Mouse (Mus musculus) midbrain, embryonic 12.5 days (tissue): ENCODE measurements around the gene Tbc1d10c. TPM values are rescaled to one million over a fixed set of nuclear protein-coding genes. Genes with fewer than 3 reads are reported as not detected.

Experiments
- ATAC-seq: fragments of 200-750 bp; cut with Nextera tagmentation; 2 replicates; pipeline ENCODE4 v1.8.0; 2017; ENCODE audit warnings: low read depth, moderate TSS enrichment, moderate library complexity; ENCODE audit not compliant: low FRiP score
- H3K27ac ChIP-seq: fragments of 300-500 bp; sonication (generic); replicated peaks from 2 replicates; pipeline ENCODE4 v1.5.1; 2016; ENCODE audit warnings: mild to moderate bottlenecking
- H3K27me3 ChIP-seq: fragments of 300-500 bp; sonication (generic); 2 replicates; pipeline ENCODE4 v1.6.1; 2016; ENCODE audit warnings: mild to moderate bottlenecking
- H3K36me3 ChIP-seq: fragments of 300-500 bp; sonication (generic); 2 replicates; pipeline ENCODE4 v1.6.1; 2016
- H3K4me1 ChIP-seq: fragments of 300-500 bp; sonication (generic); 2 replicates; pipeline ENCODE4 v1.6.1; 2016
- H3K4me2 ChIP-seq: fragments of 300-500 bp; sonication (generic); replicated peaks from 2 replicates; pipeline ENCODE4 v1.6.1; 2016; ENCODE audit warnings: mild to moderate bottlenecking, moderate library complexity
- H3K4me3 ChIP-seq: fragments of 300-500 bp; sonication (generic); 2 replicates; pipeline ENCODE4 v1.5.1; 2016; ENCODE audit warnings: mild to moderate bottlenecking
- H3K9ac ChIP-seq: fragments of 300-500 bp; sonication (generic); replicated peaks from 2 replicates; pipeline ENCODE4 v1.6.1; 2016; ENCODE audit warnings: mild to moderate bottlenecking, moderate library complexity
- H3K9me3 ChIP-seq: fragments of 300-500 bp; sonication (generic); 2 replicates; pipeline ENCODE4 v1.6.1; 2016; ENCODE audit warnings: mild to moderate bottlenecking
- WGBS: fragments of 180-500 bp; shearing (Covaris S2); methylation state at CpG from one replicate; pipeline ENCODE4 v1.1.7; 2016; 5-methylcytosine and 5-hydroxymethylcytosine counted together
- polyA plus RNA-seq: library from polyadenylated mRNA; unstranded; fragments of >200 nt; fragmentation: Nextera tagmentation; extraction: Ambion mirVana; gene quantifications from 2 replicates; pipeline ENCODE4 v1.2.1, GENCODE M21; 2016

Tbc1d10c gene
- polyA plus RNA-seq, 1 experiment from 2014 or later: 0.73 TPM

GRCm38 (mm10) chr19:4214071-4214770 lies 23.1 kb upstream of the Tbc1d10c start, which contains the start of the genes Clcf1 and AC109138.7:
Gene Clcf1 (plus strand): TSS chr19:4214238.
Gene AC109138.7 (plus strand): TSS chr19:4214357.
- Histone ChIP-seq H3K9ac (peak within 1 kb of the TSS; percentile 72), H3K27ac (no peak within 1 kb of the TSS), H3K4me1 (peaks cover 44% of the 10 kb centered on the region), H3K4me3 (peak within 1 kb of the TSS; percentile 59), H3K36me3 (no peaks in the 10 kb centered on the region), H3K4me2 (peak within 1 kb of the TSS; percentile 98), H3K9me3 (no peaks in the 10 kb centered on the region), H3K27me3 (peaks cover 74% of the 10 kb centered on the region)
- WGBS: under 1% methylated on average over 44 of the region's 49 CpGs
- peak; percentile 50 for ATAC-seq

- Histone ChIP-seq H3K27me3 (peaks cover 80% of the 10 kb centered on the region), H3K4me3 (no peak overlapping the region), H3K9ac (no peak overlapping the region), H3K4me2 (peak overlapping the region; percentile 98; the same call in 1 of the 2 replicates), H3K27ac (no peak overlapping the region), H3K4me1 (peaks cover 44% of the 10 kb centered on the region), H3K9me3 (no peaks in the 10 kb centered on the region), H3K36me3 (no peaks in the 10 kb centered on the region)
- WGBS: 3% methylated on average over 9 of the region's 9 CpGs
- ATAC-seq: 0 out of 2 replicates have a peak, but pooled peaks have one; percentile 32
These were observed 22.5 kb upstream of the Tbc1d10c start for GRCm38 (mm10) chr19:4213524-4213974.

GRCm38 (mm10) chr19:4211891-4212588 lies 21.0 kb upstream of the Tbc1d10c start:
- H3K36me3 ChIP-seq: no peaks in the 10 kb centered on the region
- H3K27ac ChIP-seq: no peak overlapping the region
- peaks cover 71% of the 10 kb centered on the region for H3K27me3 ChIP-seq
- H3K4me2 ChIP-seq: no peak overlapping the region
- no peaks in the 10 kb centered on the region for H3K9me3 ChIP-seq
- WGBS: 14% methylated on average over 4 of the region's 4 CpGs
- no peak for ATAC-seq
- H3K4me1 ChIP-seq: peaks cover 40% of the 10 kb centered on the region
- no peak overlapping the region for H3K9ac ChIP-seq
- no peak overlapping the region for H3K4me3 ChIP-seq

GRCm38 (mm10) chr19:4208563-4208962 lies 17.5 kb upstream of the Tbc1d10c start:
- Histone ChIP-seq H3K4me2 (no peak overlapping the region), H3K27ac (no peak overlapping the region), H3K36me3 (no peaks in the 10 kb centered on the region), H3K4me3 (no peak overlapping the region), H3K4me1 (peaks cover 14% of the 10 kb centered on the region), H3K9ac (no peak overlapping the region), H3K27me3 (peaks cover 66% of the 10 kb centered on the region), H3K9me3 (no peaks in the 10 kb centered on the region)
- 62% methylated on average over 5 of the region's 5 CpGs for WGBS
- no peak for ATAC-seq

DNA sequence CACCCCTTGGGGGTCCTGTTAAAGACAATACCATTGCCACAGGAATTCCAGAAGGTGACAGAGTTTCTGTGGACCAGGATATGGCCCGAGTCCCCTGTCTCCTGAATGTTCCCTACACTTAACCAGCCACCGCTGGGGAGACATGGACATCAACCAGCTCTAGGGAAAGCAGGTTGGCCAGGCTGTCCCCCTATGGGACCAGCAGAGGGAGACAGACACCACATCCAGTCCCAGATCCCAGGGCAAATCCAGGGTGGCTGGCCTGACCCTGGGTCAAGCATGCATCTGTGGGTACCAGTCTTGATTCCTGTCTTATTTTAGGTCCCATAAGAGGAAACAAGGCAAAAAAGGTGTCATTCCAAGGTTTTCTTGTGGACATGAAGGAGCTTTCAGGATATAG lies 15.9 kb upstream of the Tbc1d10c start:
- Histone ChIP-seq H3K9me3 (no peaks in the 10 kb centered on the region), H3K27me3 (peaks cover 62% of the 10 kb centered on the region), H3K27ac (no peak overlapping the region), H3K4me1 (peaks cover 5% of the 10 kb centered on the region), H3K4me2 (no peak overlapping the region), H3K9ac (no peak overlapping the region), H3K4me3 (no peak overlapping the region), H3K36me3 (no peaks in the 10 kb centered on the region)
- 0% methylated on average over 2 of the region's 2 CpGs for WGBS
- ATAC-seq: no peak

GRCm38 (mm10) chr19:4204889-4205288 lies 13.8 kb upstream of the Tbc1d10c start:
- no peaks in the 10 kb centered on the region for H3K9me3 ChIP-seq
- H3K36me3 ChIP-seq: peaks cover 5% of the 10 kb centered on the region; the same call in 1 of the 2 replicates
- H3K27ac ChIP-seq: no peak overlapping the region
- H3K4me3 ChIP-seq: no peak overlapping the region
- ATAC-seq: no peak
- H3K4me1 ChIP-seq: peaks cover 19% of the 10 kb centered on the region
- WGBS: 59% methylated on average over 4 of the region's 4 CpGs
- peaks cover 54% of the 10 kb centered on the region for H3K27me3 ChIP-seq
- no peak overlapping the region for H3K4me2 ChIP-seq
- no peak overlapping the region for H3K9ac ChIP-seq

DNA sequence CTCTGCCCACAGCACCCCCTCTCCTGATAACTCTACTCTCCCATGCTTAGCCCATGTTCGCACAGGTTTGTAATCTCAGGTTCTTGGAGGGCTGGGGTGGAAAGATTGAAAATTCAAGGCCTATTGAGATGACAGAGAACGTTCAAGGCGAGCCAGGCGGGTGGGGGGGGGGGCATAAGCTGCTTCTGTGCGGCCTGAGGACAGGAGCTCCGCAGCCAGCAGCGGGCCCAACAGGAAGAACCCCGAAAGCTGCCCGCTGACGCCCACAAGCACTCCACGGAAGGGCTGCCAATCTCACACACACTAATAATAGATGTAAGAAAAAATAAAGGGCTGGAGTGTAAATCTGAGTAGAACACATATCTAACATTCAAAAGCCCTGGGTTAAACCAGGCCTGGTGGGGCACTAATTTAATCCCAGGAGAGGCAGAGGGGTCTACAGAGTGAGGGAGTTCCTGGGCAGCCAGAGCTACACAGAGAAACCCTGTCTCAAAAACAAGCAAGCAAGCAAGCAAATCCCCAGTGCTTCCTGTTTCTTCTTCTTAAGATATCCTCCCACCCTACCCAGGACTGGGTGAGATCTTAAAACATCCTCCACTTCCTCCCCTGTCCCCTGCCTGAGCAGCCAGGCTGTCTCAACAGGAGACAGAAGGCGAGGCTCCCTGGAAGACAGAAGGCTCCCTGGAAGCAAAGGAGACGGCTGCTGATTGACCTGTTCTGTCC lies 12.7 kb upstream of the Tbc1d10c start:
- WGBS: 69% methylated on average over 13 of the region's 13 CpGs
- peaks cover 7% of the 10 kb centered on the region for H3K36me3 ChIP-seq
- no peak overlapping the region for H3K4me3 ChIP-seq
- peaks cover 48% of the 10 kb centered on the region for H3K27me3 ChIP-seq
- no peaks in the 10 kb centered on the region for H3K9me3 ChIP-seq
- no peak overlapping the region for H3K9ac ChIP-seq
- H3K4me2 ChIP-seq: no peak overlapping the region
- no peak for ATAC-seq
- peaks cover 20% of the 10 kb centered on the region for H3K4me1 ChIP-seq
- no peak overlapping the region for H3K27ac ChIP-seq

GRCm38 (mm10) chr19:4203148-4203547 lies 12.1 kb upstream of the Tbc1d10c start:
- ATAC-seq: no peak
- Histone ChIP-seq H3K4me3 (no peak overlapping the region), H3K4me2 (no peak overlapping the region), H3K27me3 (peaks cover 44% of the 10 kb centered on the region), H3K4me1 (peaks cover 20% of the 10 kb centered on the region), H3K9me3 (no peaks in the 10 kb centered on the region), H3K27ac (no peak overlapping the region), H3K9ac (no peak overlapping the region), H3K36me3 (peaks cover 7% of the 10 kb centered on the region)
- 70% methylated on average over 3 of the region's 3 CpGs for WGBS

GRCm38 (mm10) chr19:4202149-4202548 lies 11.1 kb upstream of the Tbc1d10c start:
- 38% methylated on average over 7 of the region's 7 CpGs for WGBS
- Histone ChIP-seq H3K9me3 (no peaks in the 10 kb centered on the region), H3K27ac (no peak overlapping the region), H3K9ac (peak overlapping the region; percentile 65), H3K27me3 (peaks cover 41% of the 10 kb centered on the region), H3K4me1 (peaks cover 20% of the 10 kb centered on the region), H3K4me2 (peak overlapping the region; percentile 87), H3K36me3 (peaks cover 16% of the 10 kb centered on the region), H3K4me3 (peak overlapping the region; percentile 64)
- ATAC-seq: no peak

DNA sequence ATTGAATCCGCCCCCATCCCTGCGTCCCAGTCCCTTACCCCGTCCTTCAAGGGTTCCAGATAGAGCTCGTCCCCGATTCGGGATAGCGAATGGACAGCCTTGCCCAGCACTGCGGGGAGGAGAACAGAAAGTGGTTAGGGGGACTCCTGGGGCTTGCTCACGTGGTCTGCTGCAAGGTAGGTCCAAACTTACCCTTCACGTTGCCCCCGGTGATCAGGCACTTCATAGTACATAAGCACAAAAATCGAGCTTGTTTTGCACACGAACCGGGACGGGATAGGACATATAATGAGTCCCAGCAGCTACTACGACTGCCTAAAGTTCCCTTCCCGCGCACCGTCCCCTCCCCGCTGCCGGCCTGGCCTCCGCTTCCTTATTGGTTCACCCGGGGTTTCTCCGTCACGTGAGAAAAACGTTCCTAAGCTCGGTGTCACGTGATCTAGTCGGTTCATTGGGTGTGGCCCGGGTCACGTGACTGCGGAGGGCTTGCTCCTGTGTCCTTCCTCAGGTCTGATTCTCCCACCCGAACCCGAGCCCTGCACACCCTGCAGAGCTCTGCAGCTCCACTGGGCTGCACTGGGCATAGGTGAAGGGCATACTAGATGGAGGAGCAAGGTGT lies 10.3 kb upstream of the Tbc1d10c start, which contains the start of gene Rad9a:
TSS of gene Rad9a (minus strand) at position 372 of the 619 bp plus-strand sequence.
- H3K27ac ChIP-seq: peak within 1 kb of the TSS; percentile 22; the same call in 1 of the 2 replicates
- H3K9me3 ChIP-seq: no peaks in the 10 kb centered on the region
- WGBS: under 1% methylated on average over 34 of the region's 34 CpGs
- H3K27me3 ChIP-seq: peaks cover 37% of the 10 kb centered on the region
- ATAC-seq: peak; percentile 88
- peak within 1 kb of the TSS; percentile 64 for H3K4me3 ChIP-seq
- H3K9ac ChIP-seq: peak within 1 kb of the TSS; percentile 72
- H3K4me1 ChIP-seq: peaks cover 25% of the 10 kb centered on the region
- peaks cover 23% of the 10 kb centered on the region for H3K36me3 ChIP-seq
- H3K4me2 ChIP-seq: peak within 1 kb of the TSS; percentile 87

DNA sequence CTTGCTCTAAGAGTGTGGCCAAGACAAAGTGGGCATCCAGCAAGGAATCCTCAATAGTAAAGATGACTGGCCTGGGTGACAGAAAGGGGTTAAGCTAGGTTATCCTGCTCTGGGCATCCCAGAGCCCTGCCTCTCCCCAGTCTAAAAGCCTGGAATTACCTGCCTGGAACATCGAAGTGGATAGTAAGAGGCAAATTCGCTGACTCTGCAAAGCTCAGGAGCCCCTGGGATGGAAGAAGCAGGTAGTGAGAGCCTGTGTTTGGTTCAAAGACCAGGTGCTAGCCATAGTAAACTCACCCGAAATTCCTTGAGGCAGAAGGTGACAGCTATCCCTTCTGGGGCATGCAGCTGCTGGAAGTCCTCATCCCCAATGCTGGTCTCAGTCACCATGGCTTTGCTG lies 6.1 kb upstream of the Tbc1d10c start:
- H3K4me2 ChIP-seq: no peak overlapping the region
- no peak overlapping the region for H3K9ac ChIP-seq
- H3K4me1 ChIP-seq: peaks cover 44% of the 10 kb centered on the region
- H3K4me3 ChIP-seq: no peak overlapping the region
- H3K9me3 ChIP-seq: no peaks in the 10 kb centered on the region
- peaks cover 56% of the 10 kb centered on the region for H3K36me3 ChIP-seq
- H3K27ac ChIP-seq: 0 out of 2 replicates have a peak overlapping the region, but pooled peaks have one; percentile 8
- no peak for ATAC-seq
- 0 out of 2 replicates have a peak, but pooled peaks cover 1% of the 10 kb centered on the region for H3K27me3 ChIP-seq
- 74% methylated on average over 3 of the region's 3 CpGs for WGBS
